In the genomic region with DNA sequence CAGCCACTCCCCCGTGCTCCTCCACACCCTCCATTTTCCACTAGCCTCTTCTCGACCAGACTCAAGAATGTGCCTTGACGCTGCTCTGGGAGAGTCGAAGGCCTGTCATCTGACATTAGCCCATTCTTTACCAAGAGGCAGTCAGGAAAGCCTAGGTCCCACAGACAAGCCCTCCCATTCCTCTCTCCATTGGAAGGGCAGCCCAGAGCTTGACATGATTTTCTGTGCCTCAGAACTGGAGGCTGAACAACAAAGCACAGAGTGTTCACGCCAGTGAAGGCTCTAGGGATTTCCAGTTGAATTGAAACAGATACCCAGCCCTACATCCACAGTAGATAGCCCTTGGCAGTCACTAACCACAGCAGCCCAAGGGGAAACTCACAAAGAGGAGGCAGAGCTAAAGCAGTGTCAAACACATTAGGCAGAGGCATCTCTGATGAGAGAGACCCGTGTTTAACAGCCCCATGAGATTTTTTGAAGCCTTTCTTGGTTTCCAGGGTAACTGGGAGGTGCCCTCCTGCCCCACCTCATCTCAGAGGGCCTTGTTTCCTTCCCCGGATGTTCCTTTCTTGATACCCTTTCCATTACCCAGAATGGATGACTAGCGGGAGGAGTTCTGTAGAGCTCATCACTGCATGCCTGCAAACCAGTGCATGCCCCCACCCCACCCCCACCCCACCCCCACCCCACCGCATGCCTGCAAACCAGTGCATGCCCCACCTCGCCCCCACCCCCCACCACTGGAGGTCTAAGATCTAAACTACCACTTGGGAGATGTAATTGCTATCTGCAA, we compare ENCODE assay signal across 10 mouse cellular contexts. TPM values are rescaled to one million over a fixed set of nuclear protein-coding genes. Genes with fewer than 3 reads are reported as not detected.
DNase-seq lines count a peak whose midpoint lies in the region; ATAC-seq and TF ChIP-seq lines count a peak whose summit lies in the region.
"Had no signal": no experiment of that assay in that cellular context is flagged by ENCODE, and none has a peak within 500 bp of the region (broad histone marks: within the 10 kb centered on the region; RNA-seq: fewer than 3 reads in every experiment).

No protein-coding gene starts in this region.

- H3K4me1 ChIP-seq in stomach, embryonic 16.5 days (ENCODE audit: control insufficient read depth, insufficient read depth, low read length): no peaks in the 10 kb centered on the region
- no peaks in the 10 kb centered on the region for H3K4me1 ChIP-seq in stomach, postnatal 0 days (replicated peaks; ENCODE audit: control insufficient read depth, insufficient read depth)
- H3K4me1 ChIP-seq in heart, adult 2 months (ENCODE audit: control insufficient read depth, insufficient read depth, low read length): peaks cover 4% of the 10 kb centered on the region; the same call in 1 of the 2 replicates
- peaks cover 7% of the 10 kb centered on the region for H3K4me1 ChIP-seq in hindbrain, postnatal 0 days (ENCODE audit: insufficient read depth, low read length)
- H3K4me1 ChIP-seq in lung, adult 2 months (ENCODE audit: control insufficient read depth, insufficient read depth, low read length): no peaks in the 10 kb centered on the region

- TF ChIP-seq POLR2A in heart, adult 2 months (IDR thresholded peaks at IDR 0.05; ENCODE audit: insufficient read depth, low read depth, low read length): no peak
- TF ChIP-seq POLR2A in lung, adult 2 months (IDR thresholded peaks at IDR 0.05; ENCODE audit: borderline replicate concordance, extremely low read depth, low read depth, low read length): no peak

- 0 out of 2 replicates have a peak, but pooled peaks have one; percentile 17 for ATAC-seq in stomach, embryonic 16.5 days (ENCODE audit: insufficient read depth, low FRiP score)
- no peak; the same call in 1 of the 2 replicates for ATAC-seq in stomach, postnatal 0 days (ENCODE audit: low FRiP score, low TSS enrichment)
- peak; percentile 87 for ATAC-seq in hindbrain, postnatal 0 days

- DNase-seq in stomach, postnatal 0 days (ENCODE audit: low spot score): no peak
- peak; percentile 59 to 69 for DNase-seq in heart, adult 2 months
- DNase-seq in hindbrain, postnatal 0 days (ENCODE audit: low spot score): peak; percentile 68
- DNase-seq in testis, postnatal 14 days (ENCODE audit: low spot score): peak; percentile 47
- DNase-seq in thymus, postnatal 14 days: no peak
- no peak for DNase-seq in lung, adult 2 months
- no peak for DNase-seq in urinary bladder, postnatal 10 days (ENCODE audit: low spot score)

- H3K27ac ChIP-seq in stomach, embryonic 16.5 days (ENCODE audit: low read length): no peak overlapping the region
- H3K27ac ChIP-seq in stomach, postnatal 0 days (replicated peaks): no peak overlapping the region
- peak overlapping the region; percentile 52 for H3K27ac ChIP-seq in heart, adult 2 months
- 0 out of 2 replicates have a peak overlapping the region, but pooled peaks have one; percentile 41 for H3K27ac ChIP-seq in hindbrain, postnatal 0 days
- H3K27ac ChIP-seq: heart, embryonic 13.5 days; limb, embryonic 12.5 days had no signal

- H3K4me2 ChIP-seq in stomach, embryonic 16.5 days (ENCODE audit: low read depth, low read length): no peak overlapping the region
- H3K4me2 ChIP-seq in stomach, postnatal 0 days (replicated peaks; ENCODE audit: low read depth): no peak overlapping the region
- H3K4me2 ChIP-seq in hindbrain, postnatal 0 days (ENCODE audit: low read depth, low read length): no peak overlapping the region
- H3K4me2 ChIP-seq: heart, embryonic 13.5 days; limb, embryonic 12.5 days had no signal

- H3K9ac ChIP-seq in stomach, embryonic 16.5 days (ENCODE audit: low read length): no peak overlapping the region
- H3K9ac ChIP-seq in stomach, postnatal 0 days (ENCODE audit: low read length): no peak overlapping the region
- H3K9ac ChIP-seq in heart, adult 2 months (ENCODE audit: low read depth, low read length): no peak overlapping the region
- H3K9ac ChIP-seq in hindbrain, postnatal 0 days (replicated peaks; ENCODE audit: low read length): no peak overlapping the region
- H3K9ac ChIP-seq: heart, embryonic 13.5 days; limb, embryonic 12.5 days had no signal

- no peaks in the 10 kb centered on the region for H3K27me3 ChIP-seq in stomach, embryonic 16.5 days (ENCODE audit: control insufficient read depth, insufficient read depth, low read length)
- H3K27me3 ChIP-seq in stomach, postnatal 0 days (ENCODE audit: control insufficient read depth, insufficient read depth, low read length): no peaks in the 10 kb centered on the region
- no peaks in the 10 kb centered on the region for H3K27me3 ChIP-seq in heart, adult 2 months (ENCODE audit: control insufficient read depth, insufficient read depth, low read length)
- H3K27me3 ChIP-seq in hindbrain, postnatal 0 days (ENCODE audit: insufficient read depth, low read length): no peaks in the 10 kb centered on the region
- H3K27me3 ChIP-seq: heart, embryonic 13.5 days; limb, embryonic 12.5 days had no signal

- no peaks in the 10 kb centered on the region for H3K9me3 ChIP-seq in stomach, embryonic 16.5 days (replicated peaks; ENCODE audit: control insufficient read depth, low read length)
- no peaks in the 10 kb centered on the region for H3K9me3 ChIP-seq in stomach, postnatal 0 days (ENCODE audit: control insufficient read depth, low read length)
- H3K9me3 ChIP-seq in hindbrain, postnatal 0 days (ENCODE audit: low read length): no peaks in the 10 kb centered on the region
- H3K9me3 ChIP-seq: heart, embryonic 13.5 days; limb, embryonic 12.5 days had no signal

- no peak for TF ChIP-seq CTCF in stomach, postnatal 0 days (IDR thresholded peaks at IDR 0.05; ENCODE audit: low read depth)
- no peak for TF ChIP-seq CTCF in heart, adult 2 months (IDR thresholded peaks at IDR 0.05)
- TF ChIP-seq CTCF in hindbrain, postnatal 0 days (IDR thresholded peaks at IDR 0.05; ENCODE audit: low read depth): no peak
- TF ChIP-seq CTCF in lung, adult 2 months (IDR thresholded peaks at IDR 0.05; ENCODE audit: insufficient read depth, low read length): no peak

- WGBS in stomach, embryonic 16.5 days: 45% methylated on average over 10 of the region's 10 CpGs
- 44% methylated on average over 10 of the region's 10 CpGs for WGBS in stomach, postnatal 0 days
- 40% methylated on average over 10 of the region's 10 CpGs for WGBS in heart, adult 2 months
- WGBS in hindbrain, postnatal 0 days: 31% methylated on average over 10 of the region's 10 CpGs
- 54% methylated on average over 10 of the region's 10 CpGs for WGBS in lung, adult 2 months

- TF ChIP-seq EP300 in stomach, postnatal 0 days (optimal IDR thresholded peaks at IDR 0.05): no peak
- no peak for TF ChIP-seq EP300 in heart, adult 2 months (IDR thresholded peaks at IDR 0.05; ENCODE audit: insufficient read depth, low read depth, low read length)

- intact Hi-C loops in heart, adult 2 months (cut with DNase I): no loop called here

- no peaks in the 10 kb centered on the region for H3K36me3 ChIP-seq in stomach, embryonic 16.5 days (ENCODE audit: control insufficient read depth, insufficient read depth, low read length)
- no peaks in the 10 kb centered on the region for H3K36me3 ChIP-seq in stomach, postnatal 0 days (ENCODE audit: control insufficient read depth, insufficient read depth, low read length)
- H3K36me3 ChIP-seq in heart, adult 2 months (ENCODE audit: control insufficient read depth, insufficient read depth, low read length): no peaks in the 10 kb centered on the region
- H3K36me3 ChIP-seq in hindbrain, postnatal 0 days (ENCODE audit: insufficient read depth, low read length): no peaks in the 10 kb centered on the region
- H3K36me3 ChIP-seq: heart, embryonic 13.5 days; limb, embryonic 12.5 days had no signal

- H3K79me2 ChIP-seq in heart, adult 2 months (replicated peaks; ENCODE audit: control insufficient read depth, insufficient read depth, low read length): no peaks in the 10 kb centered on the region

- H3K4me3 ChIP-seq in stomach, embryonic 16.5 days (replicated peaks; ENCODE audit: low read length): no peak overlapping the region
- H3K4me3 ChIP-seq in stomach, postnatal 0 days (ENCODE audit: low read depth, low read length): no peak overlapping the region
- no peak overlapping the region for H3K4me3 ChIP-seq in heart, adult 2 months
- no peak overlapping the region for H3K4me3 ChIP-seq in hindbrain, postnatal 0 days (ENCODE audit: low read length)
- no peak overlapping the region for H3K4me3 ChIP-seq in lung, adult 2 months (replicated peaks; ENCODE audit: extremely low read depth, low read depth, low read length)
- H3K4me3 ChIP-seq: heart, embryonic 13.5 days; limb, embryonic 12.5 days had no signal

RNA-seq across cellular contexts. Expression of gene Vit, which starts 13.7 kb away (rescaled TPM):
- polyA plus RNA-seq in stomach, embryonic 16.5 days (2015; fragmentation: Nextera tagmentation; extraction: Ambion mirVana): 0.26 and 0.40 TPM in 2 replicates
- 0.28 and 0.39 TPM in 2 replicates for polyA plus RNA-seq in stomach, postnatal 0 days (2015; fragmentation: Nextera tagmentation; extraction: Ambion mirVana)
- 1 to 10 TPM; 1.6 to 1.7 TPM for total RNA-seq in heart, adult 2 months (2021)
- 2.7 and 4.4 TPM in 2 replicates for polyA plus RNA-seq in heart, adult 2 months (2012; rRNA removed)
- total RNA-seq in hindbrain, postnatal 0 days (2014; rRNA removed): 8.3 and 10.4 TPM in 2 replicates
- 8.7 and 9.7 TPM in 2 replicates for polyA plus RNA-seq in hindbrain, postnatal 0 days (2015; fragmentation: Nextera tagmentation; extraction: Ambion mirVana)
- polyA plus RNA-seq in lung, adult 2 months (2012; rRNA removed): 1.1 and 1.4 TPM in 2 replicates
- polyA plus RNA-seq: heart, embryonic 13.5 days had no signal

Comparison
In these comparisons a context has a peak if more than half of its experiments do, and no peak if none do; other contexts are left out.
1. H3K27ac ChIP-seq: peak in heart, adult 2 months (single experiment) and hindbrain, postnatal 0 days (single experiment); none in stomach, embryonic 16.5 days (single experiment) and stomach, postnatal 0 days (single experiment).
2. DNase-seq: peak in heart, adult 2 months (2 of 2), hindbrain, postnatal 0 days (single experiment) and testis, postnatal 14 days (single experiment); none in stomach, postnatal 0 days (single experiment), thymus, postnatal 14 days (single experiment), lung, adult 2 months (single experiment) and urinary bladder, postnatal 10 days (single experiment).